Mouse (Mus musculus) urinary bladder, adult 2 months (tissue): Measurements from ENCODE around the gene Aplp2. TPM values are rescaled to one million over a fixed set of nuclear protein-coding genes. Genes with fewer than 3 reads are reported as not detected.

Experiments
- DNase-seq: peaks from one replicate; pipeline ENCODE4 v3.0.0; 2022; ENCODE audit warnings: low spot score
- polyA plus RNA-seq: library from polyadenylated mRNA; depleted of rRNA; stranded (reverse); fragments of >200 nt; gene quantifications from 2 replicates; pipeline ENCODE4 v1.2.3, GENCODE M21; 2012; rRNA removed

Gene Aplp2
- polyA plus RNA-seq, 1 experiment, result 943 TPM

DNA sequence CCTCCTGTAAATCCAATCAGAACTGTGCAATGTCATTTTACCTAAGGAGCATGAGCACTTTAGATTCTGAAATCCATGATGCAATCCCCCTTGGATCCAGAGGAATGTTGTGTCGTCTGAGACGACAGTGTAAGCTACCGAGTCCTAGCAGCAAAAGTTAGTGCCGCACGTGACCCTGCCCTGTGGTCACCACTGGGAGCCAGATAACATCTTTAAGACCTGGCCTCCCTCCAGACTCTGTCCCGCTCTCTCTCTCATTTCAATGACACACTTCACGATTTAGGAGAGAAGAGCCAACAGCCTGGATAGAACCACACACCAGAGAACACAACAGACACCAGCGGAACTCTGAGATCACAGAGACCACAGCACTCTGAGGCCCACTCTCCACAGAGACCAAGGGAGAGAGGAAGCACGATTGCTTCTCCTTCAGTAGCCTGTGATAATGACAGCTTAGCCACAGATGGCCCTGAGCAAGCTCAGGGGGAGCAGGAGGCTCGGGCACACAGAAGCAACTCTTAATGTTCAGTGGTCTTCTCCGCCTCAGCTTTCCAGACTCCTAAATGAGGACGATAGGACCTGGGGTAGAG, 83.6 kb downstream of the Aplp2 start:
- no peak for DNase-seq

DNA sequence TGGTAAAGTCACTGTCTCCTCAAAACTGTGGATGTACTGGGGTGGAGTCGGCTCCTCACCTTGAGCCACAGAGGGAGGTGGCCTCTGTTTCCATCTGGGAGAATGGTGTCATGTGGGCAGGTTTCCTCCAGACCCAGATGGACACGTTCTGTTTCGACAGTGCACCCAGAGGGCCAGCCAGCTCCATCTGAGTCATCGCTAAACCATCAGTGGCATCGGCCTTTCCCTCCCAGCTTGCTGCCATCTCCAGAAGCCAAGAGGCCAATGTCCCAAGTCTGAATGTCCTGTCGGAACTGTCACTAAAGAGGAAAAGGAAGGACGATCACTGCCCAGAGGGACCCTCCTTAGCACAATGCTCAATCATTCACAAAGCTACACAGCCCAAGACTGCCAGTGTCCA, 85.5 kb downstream of the Aplp2 start:
- no peak for DNase-seq

DNA sequence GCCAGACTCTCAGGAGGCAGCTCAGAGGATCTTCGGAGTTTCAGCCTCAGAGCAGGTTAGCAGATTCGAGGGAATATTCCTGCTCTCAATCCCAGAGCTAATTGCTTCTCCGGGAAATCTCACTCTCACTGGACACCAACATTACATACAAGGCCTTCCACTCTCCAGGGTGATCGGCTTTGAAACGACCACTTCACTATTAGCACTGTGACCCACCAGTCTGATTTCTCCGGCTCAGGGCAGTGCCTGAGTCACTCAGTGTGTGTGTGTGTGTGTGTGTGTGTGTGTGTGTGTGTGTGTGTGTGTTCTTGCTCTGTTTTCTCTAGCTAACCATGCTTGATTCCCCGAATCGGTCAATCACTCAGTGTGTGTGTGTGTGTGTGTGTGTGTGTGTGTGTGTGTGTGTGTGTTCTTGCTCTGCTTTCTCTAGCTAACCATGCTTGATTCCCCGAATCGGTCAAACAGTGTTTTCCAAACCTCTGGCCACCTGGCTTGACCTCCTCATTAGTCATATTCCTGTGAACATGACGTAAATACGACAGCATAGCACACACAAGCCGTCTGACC, 89.1 kb downstream of the Aplp2 start:
- DNase-seq, result no peak

DNA sequence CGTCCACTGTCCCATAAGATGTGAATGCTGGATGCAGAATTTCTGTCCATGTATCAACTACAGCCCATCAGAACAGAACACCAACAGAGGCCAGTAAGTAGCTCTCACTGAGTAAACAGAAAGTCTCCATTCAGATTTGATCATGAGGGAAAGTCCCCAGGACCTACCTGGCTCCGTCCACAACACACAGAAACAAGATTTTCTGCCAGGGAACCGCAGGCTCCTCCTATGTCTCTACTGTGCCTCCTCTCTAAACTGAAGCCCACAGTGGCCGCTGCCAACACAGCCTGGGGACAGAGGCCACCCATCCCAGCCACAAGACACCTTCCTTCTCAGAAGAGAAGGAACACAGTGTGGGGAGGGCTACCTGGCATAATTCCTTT, 91.1 kb downstream of the Aplp2 start:
- DNase-seq, result no peak

DNA sequence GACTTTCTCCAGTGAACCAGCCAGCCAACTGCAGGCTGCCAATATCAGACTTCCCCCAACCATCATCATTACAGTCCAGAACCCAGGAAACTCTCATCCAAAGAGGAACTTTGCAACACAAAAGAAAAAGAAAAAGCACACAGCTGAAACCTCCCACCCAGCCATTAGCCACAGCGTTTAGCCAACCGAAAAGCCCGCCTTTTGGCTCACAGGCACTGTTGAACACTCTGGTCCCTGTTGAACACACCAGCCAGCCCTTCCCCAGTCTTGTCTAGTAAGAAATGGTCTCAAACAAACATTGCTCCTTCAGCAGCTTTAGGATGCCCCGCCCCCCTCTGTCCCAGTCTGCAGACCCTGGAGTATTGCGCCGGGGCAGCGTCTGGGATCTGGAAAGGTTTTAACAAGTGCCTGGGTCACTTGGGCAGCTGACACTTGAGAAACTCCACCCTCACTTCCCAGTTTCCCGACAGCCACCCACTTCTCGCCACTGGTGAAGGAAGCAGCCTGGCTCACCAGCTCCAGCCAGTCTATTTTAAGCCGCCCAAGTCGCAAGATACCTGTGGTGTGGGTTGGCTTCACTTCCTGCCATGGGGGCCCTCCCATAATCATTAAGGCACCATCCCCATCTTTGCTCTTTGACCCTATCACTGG, 91.6 kb downstream of the Aplp2 start:
- no peak for DNase-seq

DNA sequence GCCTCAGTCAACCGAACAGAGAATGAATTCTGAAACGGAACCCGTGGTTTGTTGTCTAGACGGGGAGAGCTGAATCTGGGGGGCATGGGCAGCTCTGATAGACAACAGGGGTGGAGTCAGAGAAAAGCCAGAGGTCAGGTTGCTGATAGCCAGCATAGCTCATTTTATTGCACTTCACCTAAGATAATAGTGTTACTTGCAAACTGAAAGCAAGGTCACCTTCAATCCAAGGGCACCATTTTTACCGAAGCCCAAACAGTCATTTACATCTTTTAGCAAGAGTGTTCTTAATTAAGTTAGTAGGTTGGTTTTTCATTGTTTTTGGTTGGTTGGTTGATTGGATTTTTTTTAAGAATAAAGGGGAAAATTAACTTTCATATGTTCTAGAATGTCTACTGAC, 92.2 kb downstream of the Aplp2 start:
- no peak for DNase-seq

DNA sequence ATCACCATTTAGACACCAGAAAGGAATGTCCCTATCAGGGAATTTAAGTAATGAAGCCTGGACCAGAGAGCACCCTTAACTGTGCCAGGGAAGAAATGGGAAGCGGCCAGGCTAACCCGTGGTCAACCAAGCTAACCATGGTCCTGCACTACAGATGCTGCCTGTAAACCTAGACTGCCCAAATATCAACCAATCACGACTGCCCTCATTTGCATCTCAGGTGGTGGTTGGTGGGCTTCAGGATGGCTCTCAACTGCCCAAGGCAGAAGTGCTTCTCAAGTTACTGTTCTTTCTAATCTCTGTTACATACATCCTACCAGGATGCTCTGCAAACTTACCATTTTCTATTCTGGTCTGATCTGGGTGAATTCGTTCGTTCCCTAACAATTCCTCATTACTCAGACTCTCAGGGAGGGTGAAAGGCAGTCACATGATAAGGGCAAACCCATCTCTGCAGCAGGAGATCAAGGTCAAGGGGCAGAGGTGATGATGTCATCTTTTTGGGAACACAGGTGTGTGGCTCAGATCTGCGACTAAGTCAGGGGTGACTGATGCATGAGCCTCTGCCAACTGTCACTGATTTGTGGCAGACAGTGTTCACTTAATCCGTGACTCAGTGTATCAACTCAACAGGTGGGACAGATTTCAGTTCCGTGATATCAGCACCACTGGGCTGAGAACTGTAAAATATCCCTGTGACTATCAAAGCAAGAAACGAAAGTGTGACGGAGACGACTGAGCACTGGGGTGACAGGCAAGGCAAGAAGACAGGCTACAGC, 92.9 kb downstream of the Aplp2 start:
- no peak for DNase-seq

DNA sequence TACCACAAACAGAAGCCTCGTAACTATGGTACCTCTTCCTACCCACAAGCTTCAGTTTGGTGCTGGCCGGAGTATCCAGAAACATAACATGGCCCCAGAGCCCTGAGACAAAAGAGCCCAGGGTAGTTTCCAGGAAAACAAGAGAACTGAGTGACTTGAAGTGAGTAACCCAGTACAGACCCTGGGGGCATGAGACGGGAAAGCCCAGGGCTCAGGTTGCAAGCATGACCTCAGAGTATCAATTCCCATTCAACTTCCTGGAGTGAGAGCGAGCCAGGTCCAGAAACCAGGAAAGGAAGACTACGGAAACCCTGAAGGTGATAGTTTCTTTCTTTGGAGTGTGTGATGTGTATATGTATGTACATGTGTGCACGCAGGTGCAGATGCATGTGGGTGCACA, 94.1 kb downstream of the Aplp2 start:
- no peak for DNase-seq

DNA sequence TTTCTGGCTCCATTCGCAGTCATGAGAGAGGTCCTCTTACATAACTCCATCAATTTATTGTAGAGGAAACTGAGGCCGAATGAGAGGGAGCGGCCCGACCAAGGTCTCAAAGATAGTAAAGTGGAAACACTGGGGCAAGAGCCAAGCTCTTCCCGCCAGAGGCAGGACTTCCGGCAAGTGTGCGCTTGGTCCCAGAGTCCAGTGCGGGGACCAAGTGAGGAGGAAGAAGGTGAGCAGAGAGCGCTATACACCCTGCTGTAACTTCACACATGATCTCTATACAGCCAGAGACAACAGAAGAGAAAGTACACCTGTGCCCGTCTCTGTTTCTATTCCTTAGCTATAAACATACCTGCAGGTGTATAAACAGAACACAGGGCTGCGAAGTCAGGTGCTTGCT, 94.5 kb downstream of the Aplp2 start:
- DNase-seq, result no peak

DNA sequence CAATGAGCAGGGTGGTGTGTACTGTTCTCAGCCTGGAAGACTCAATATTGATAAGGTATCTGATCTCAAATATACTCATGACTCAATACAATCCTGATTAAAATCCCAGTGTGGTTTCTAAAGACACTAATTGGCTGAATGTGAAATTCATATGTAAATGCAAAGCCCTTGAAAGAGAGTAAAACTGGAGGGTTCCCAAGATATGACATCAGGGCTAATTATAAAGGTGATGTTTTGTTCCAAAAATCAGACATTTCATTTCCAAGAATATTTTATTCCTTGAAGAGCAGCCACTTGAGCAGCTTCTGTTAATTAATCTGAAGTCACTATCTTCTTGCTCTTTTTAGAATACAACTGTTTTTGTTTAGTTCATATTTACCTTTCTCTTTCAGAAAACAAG, 96.0 kb downstream of the Aplp2 start:
- DNase-seq, result no peak

DNA sequence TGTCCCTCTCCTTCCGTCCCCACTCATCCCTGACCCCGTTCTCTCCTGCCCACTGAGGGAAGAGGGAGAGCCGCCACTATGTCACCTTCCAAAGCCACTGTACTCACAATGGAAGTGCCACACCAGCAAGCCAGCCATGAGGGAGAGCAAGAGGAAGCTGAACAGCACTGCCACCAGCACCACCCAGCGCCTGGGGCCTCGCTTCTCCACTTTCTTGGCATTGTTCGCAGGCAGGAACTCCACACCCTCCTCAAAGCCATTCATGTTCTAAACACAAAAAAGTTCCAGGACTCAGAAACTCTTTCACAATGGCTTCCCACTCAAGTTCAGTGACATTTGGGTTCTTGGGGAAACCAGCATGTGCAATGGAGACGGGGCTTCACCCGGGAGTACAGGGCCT, 103.2 kb downstream of the Aplp2 start:
- DNase-seq, result no peak

Other genes starting within 250 kb of the Aplp2 start
- 8.9 and 10.7 TPM in 2 replicates for gene Zbtb44, start 181.2 kb downstream of the Aplp2 start, polyA plus RNA-seq
- gene St14, start 80.0 kb downstream of the Aplp2 start, polyA plus RNA-seq, result 23.2 and 25.8 TPM in 2 replicates
- gene Prdm10, start 68.7 kb upstream of the Aplp2 start, polyA plus RNA-seq, result 6.7 and 7.4 TPM in 2 replicates
- gene Nfrkb, start 174.4 kb upstream of the Aplp2 start, polyA plus RNA-seq, result 17.6 and 17.8 TPM in 2 replicates